Comparison of ENCODE assay signal across 11 mouse cellular contexts in the genomic region with DNA sequence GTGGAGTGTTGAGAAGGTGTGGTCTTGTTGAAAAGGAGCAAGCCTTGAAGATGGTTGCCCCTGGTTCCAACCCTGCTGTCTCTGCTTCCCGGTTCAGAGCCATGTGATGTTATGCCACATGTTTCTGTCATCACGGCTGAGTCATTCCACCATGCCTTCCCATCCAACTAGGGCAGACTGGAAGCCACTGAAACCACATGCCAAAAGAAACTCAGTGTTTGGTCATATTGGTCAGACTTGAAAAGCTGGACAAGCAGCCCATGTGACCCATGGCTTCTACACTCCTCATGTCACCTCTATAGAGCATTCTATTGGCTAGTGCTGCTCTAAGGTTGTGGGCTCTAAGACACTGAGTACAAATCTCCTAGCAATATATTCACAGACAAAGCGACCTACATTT.
"Had no signal": no experiment of that assay in that cellular context is flagged by ENCODE, and none has a peak within 500 bp of the region (broad histone marks: within the 10 kb centered on the region; RNA-seq: fewer than 3 reads in every experiment).

No protein-coding gene starts in this region.

- H3K4me3 ChIP-seq: limb, embryonic 13.5 days; midbrain, embryonic 13.5 days; neural tube, embryonic 15.5 days had no signal

- DNase-seq: kidney, adult 2 months; kidney, postnatal 25 days; lung, embryonic 14.5 days; lung, postnatal 10 days; right cerebral cortex, adult 18-20 months; right cerebral cortex, postnatal 25 days; thymus, postnatal 36 days had no signal

- H3K27ac ChIP-seq: limb, embryonic 13.5 days; macrophage; midbrain, embryonic 13.5 days; neural tube, embryonic 15.5 days had no signal
